Mouse (Mus musculus): ENCODE measurements around the gene Kmt5b. TPM values are rescaled to one million over a fixed set of nuclear protein-coding genes. Genes with fewer than 3 reads are reported as not detected.

Gene Kmt5b
- 6.7 and 7.4 TPM in 2 replicates for polyA plus RNA-seq (2015; fragmentation: Nextera tagmentation; extraction: Ambion mirVana)

- Histone ChIP-seq H3K9ac (ENCODE audit: low read depth, low read length) (peak within 1 kb of the TSS; percentile 99), H3K27me3 (ENCODE audit: control insufficient read depth, insufficient read depth, low read depth, low read length) (0 out of 2 replicates have a peak, but pooled peaks cover 3% of the 10 kb centered on the region), H3K27ac (ENCODE audit: low read length) (peak within 1 kb of the TSS; percentile 99), H3K9me3 (replicated peaks; ENCODE audit: control insufficient read depth, low read length) (no peaks in the 10 kb centered on the region), H3K4me1 (ENCODE audit: control insufficient read depth, low read depth, low read length) (peaks cover 15% of the 10 kb centered on the region), H3K4me2 (ENCODE audit: low read depth, low read length) (peak within 1 kb of the TSS; percentile 99), H3K4me3 (ENCODE audit: low read depth, low read length) (peak within 1 kb of the TSS; percentile 95), H3K36me3 (ENCODE audit: control insufficient read depth, insufficient read depth) (no peaks in the 10 kb centered on the region)
- under 1% methylated on average over 39 of the region's 39 CpGs for WGBS (ENCODE audit: insufficient replicate concordance)
- ATAC-seq (ENCODE audit: low read depth), result no peak
These were observed at the start of gene Kmt5b for GRCm38 (mm10) chr19:3767276-3767780. TSS of gene Kmt5b (plus strand) at chr19:3767421.

- peaks cover 20% of the 10 kb centered on the region for H3K36me3 ChIP-seq (ENCODE audit: control insufficient read depth, insufficient read depth)
- H3K27ac ChIP-seq (ENCODE audit: low read length), result no peak overlapping the region
- H3K4me2 ChIP-seq (ENCODE audit: low read depth, low read length), result peak overlapping the region; percentile 80
- ATAC-seq (ENCODE audit: low read depth), result peak; percentile 65
- WGBS (ENCODE audit: insufficient replicate concordance), result 37% methylated on average over 19 of the region's 19 CpGs
- H3K4me3 ChIP-seq (ENCODE audit: low read depth, low read length), result peak overlapping the region; percentile 56
- H3K27me3 ChIP-seq (ENCODE audit: control insufficient read depth, insufficient read depth, low read depth, low read length), result no peaks in the 10 kb centered on the region
- H3K4me1 ChIP-seq (ENCODE audit: control insufficient read depth, low read depth, low read length), result peaks cover 10% of the 10 kb centered on the region; the same call in 1 of the 2 replicates
- H3K9me3 ChIP-seq (replicated peaks; ENCODE audit: control insufficient read depth, low read length), result no peaks in the 10 kb centered on the region
- peak overlapping the region; percentile 56 for H3K9ac ChIP-seq (ENCODE audit: low read depth, low read length)
These were observed 48.5 kb upstream of the Kmt5b start for GRCm38 (mm10) chr19:3718481-3719361.

GRCm38 (mm10) chr19:3719362-3719891, 47.8 kb upstream of the Kmt5b start:
- ATAC-seq (ENCODE audit: low read depth), result peak; percentile 82
- peaks cover 20% of the 10 kb centered on the region for H3K36me3 ChIP-seq (ENCODE audit: control insufficient read depth, insufficient read depth)
- H3K27me3 ChIP-seq (ENCODE audit: control insufficient read depth, insufficient read depth, low read depth, low read length), result no peaks in the 10 kb centered on the region
- peak overlapping the region; percentile 56 for H3K9ac ChIP-seq (ENCODE audit: low read depth, low read length)
- WGBS (ENCODE audit: insufficient replicate concordance), result under 1% methylated on average over 27 of the region's 27 CpGs
- H3K27ac ChIP-seq (ENCODE audit: low read length), result no peak overlapping the region
- H3K4me1 ChIP-seq (ENCODE audit: control insufficient read depth, low read depth, low read length), result peaks cover 10% of the 10 kb centered on the region; the same call in 1 of the 2 replicates
- no peaks in the 10 kb centered on the region for H3K9me3 ChIP-seq (replicated peaks; ENCODE audit: control insufficient read depth, low read length)
- H3K4me3 ChIP-seq (ENCODE audit: low read depth, low read length), result peak overlapping the region; percentile 56
- peak overlapping the region; percentile 80 for H3K4me2 ChIP-seq (ENCODE audit: low read depth, low read length)

GRCm38 (mm10) chr19:3723170-3723569, 44.1 kb upstream of the Kmt5b start:
- no peak for ATAC-seq (ENCODE audit: low read depth)
- no peaks in the 10 kb centered on the region for H3K27me3 ChIP-seq (ENCODE audit: control insufficient read depth, insufficient read depth, low read depth, low read length)
- H3K27ac ChIP-seq (ENCODE audit: low read length), result no peak overlapping the region
- H3K36me3 ChIP-seq (ENCODE audit: control insufficient read depth, insufficient read depth), result no peaks in the 10 kb centered on the region
- H3K4me2 ChIP-seq (ENCODE audit: low read depth, low read length), result no peak overlapping the region
- H3K9ac ChIP-seq (ENCODE audit: low read depth, low read length), result no peak overlapping the region
- H3K4me1 ChIP-seq (ENCODE audit: control insufficient read depth, low read depth, low read length), result peaks cover 10% of the 10 kb centered on the region; the same call in 1 of the 2 replicates
- no peak overlapping the region for H3K4me3 ChIP-seq (ENCODE audit: low read depth, low read length)
- no peaks in the 10 kb centered on the region for H3K9me3 ChIP-seq (replicated peaks; ENCODE audit: control insufficient read depth, low read length)
- 65% methylated on average over 9 of the region's 9 CpGs for WGBS (ENCODE audit: insufficient replicate concordance)

- Histone ChIP-seq H3K4me1 (ENCODE audit: control insufficient read depth, low read depth, low read length) (peaks cover 8% of the 10 kb centered on the region; the same call in 1 of the 2 replicates), H3K36me3 (ENCODE audit: control insufficient read depth, insufficient read depth) (no peaks in the 10 kb centered on the region), H3K27me3 (ENCODE audit: control insufficient read depth, insufficient read depth, low read depth, low read length) (no peaks in the 10 kb centered on the region), H3K4me3 (ENCODE audit: low read depth, low read length) (no peak overlapping the region), H3K27ac (ENCODE audit: low read length) (no peak overlapping the region), H3K9ac (ENCODE audit: low read depth, low read length) (no peak overlapping the region), H3K4me2 (ENCODE audit: low read depth, low read length) (no peak overlapping the region), H3K9me3 (replicated peaks; ENCODE audit: control insufficient read depth, low read length) (no peaks in the 10 kb centered on the region)
- WGBS (ENCODE audit: insufficient replicate concordance), result 70% methylated on average over 4 of the region's 4 CpGs
- ATAC-seq (ENCODE audit: low read depth), result no peak
These were observed 43.3 kb upstream of the Kmt5b start for GRCm38 (mm10) chr19:3723904-3724303.

GRCm38 (mm10) chr19:3724779-3725178, 42.4 kb upstream of the Kmt5b start:
- WGBS (ENCODE audit: insufficient replicate concordance), result 5% methylated on average over 1 of the region's 1 CpGs
- Histone ChIP-seq H3K27ac (ENCODE audit: low read length) (no peak overlapping the region), H3K4me3 (ENCODE audit: low read depth, low read length) (no peak overlapping the region), H3K4me1 (ENCODE audit: control insufficient read depth, low read depth, low read length) (no peaks in the 10 kb centered on the region), H3K27me3 (ENCODE audit: control insufficient read depth, insufficient read depth, low read depth, low read length) (no peaks in the 10 kb centered on the region), H3K9me3 (replicated peaks; ENCODE audit: control insufficient read depth, low read length) (no peaks in the 10 kb centered on the region), H3K4me2 (ENCODE audit: low read depth, low read length) (no peak overlapping the region), H3K9ac (ENCODE audit: low read depth, low read length) (no peak overlapping the region), H3K36me3 (ENCODE audit: control insufficient read depth, insufficient read depth) (no peaks in the 10 kb centered on the region)
- no peak for ATAC-seq (ENCODE audit: low read depth)

GRCm38 (mm10) chr19:3728901-3729300, 38.3 kb upstream of the Kmt5b start:
- no peak overlapping the region for H3K27ac ChIP-seq (ENCODE audit: low read length)
- ATAC-seq (ENCODE audit: low read depth), result no peak
- 38% methylated on average over 2 of the region's 2 CpGs for WGBS (ENCODE audit: insufficient replicate concordance)
- no peaks in the 10 kb centered on the region for H3K4me1 ChIP-seq (ENCODE audit: control insufficient read depth, low read depth, low read length)
- H3K4me3 ChIP-seq (ENCODE audit: low read depth, low read length), result no peak overlapping the region
- no peak overlapping the region for H3K9ac ChIP-seq (ENCODE audit: low read depth, low read length)
- H3K9me3 ChIP-seq (replicated peaks; ENCODE audit: control insufficient read depth, low read length), result no peaks in the 10 kb centered on the region
- H3K27me3 ChIP-seq (ENCODE audit: control insufficient read depth, insufficient read depth, low read depth, low read length), result no peaks in the 10 kb centered on the region
- no peak overlapping the region for H3K4me2 ChIP-seq (ENCODE audit: low read depth, low read length)
- no peaks in the 10 kb centered on the region for H3K36me3 ChIP-seq (ENCODE audit: control insufficient read depth, insufficient read depth)

- 59% methylated on average over 7 of the region's 7 CpGs for whole genome bisulfite sequencing (ENCODE audit: insufficient replicate concordance)
- no peaks in the 10 kb centered on the region for H3K36me3 ChIP-seq (ENCODE audit: control insufficient read depth, insufficient read depth)
- H3K9me3 ChIP-seq (replicated peaks; ENCODE audit: control insufficient read depth, low read length), result no peaks in the 10 kb centered on the region
- no peak overlapping the region for H3K4me3 ChIP-seq (ENCODE audit: low read depth, low read length)
- no peaks in the 10 kb centered on the region for H3K27me3 ChIP-seq (ENCODE audit: control insufficient read depth, insufficient read depth, low read depth, low read length)
- H3K4me1 ChIP-seq (ENCODE audit: control insufficient read depth, low read depth, low read length), result no peaks in the 10 kb centered on the region
- no peak overlapping the region for H3K27ac ChIP-seq (ENCODE audit: low read length)
- H3K9ac ChIP-seq (ENCODE audit: low read depth, low read length), result no peak overlapping the region
- ATAC-seq (ENCODE audit: low read depth), result no peak
- H3K4me2 ChIP-seq (ENCODE audit: low read depth, low read length), result no peak overlapping the region
These were observed 36.2 kb upstream of the Kmt5b start for GRCm38 (mm10) chr19:3730781-3731646.

Data from liver, embryonic 16.5 days (tissue).